Comparison of ENCODE assay signal across 29 mouse cellular contexts in genomic region chr12:15553681-15554007, GRCm38 (mm10).
A peak's percentile ranks its signal among the peaks of the same experiment; 100 is the strongest.
DNase-seq lines count a peak whose midpoint lies in the region; ATAC-seq and TF ChIP-seq lines count a peak whose summit lies in the region.
"Had no signal": no experiment of that assay in that cellular context is flagged by ENCODE, and none has a peak within 500 bp of the region (broad histone marks: within the 10 kb centered on the region; RNA-seq: fewer than 3 reads in every experiment).

No protein-coding gene starts in this region.

- no peaks in the 10 kb centered on the region for H3K4me1 ChIP-seq in hindbrain, embryonic 11.5 days (replicated peaks; ENCODE audit: control insufficient read depth, insufficient read depth, low read length)
- no peaks in the 10 kb centered on the region for H3K4me1 ChIP-seq in hindbrain, postnatal 0 days (ENCODE audit: insufficient read depth, low read length)
- no peaks in the 10 kb centered on the region for H3K4me1 ChIP-seq in midbrain, embryonic 13.5 days (replicated peaks)
- H3K4me1 ChIP-seq in midbrain, postnatal 0 days (ENCODE audit: insufficient read depth, low read length): no peaks in the 10 kb centered on the region
- H3K4me1 ChIP-seq in hindbrain, embryonic 13.5 days (replicated peaks): peaks cover 4% of the 10 kb centered on the region; the same call in 1 of the 2 replicates
- no peaks in the 10 kb centered on the region for H3K4me1 ChIP-seq in hindbrain, embryonic 16.5 days (ENCODE audit: control insufficient read depth, insufficient read depth, low read depth, low read length)
- H3K4me1 ChIP-seq: embryonic facial prominence, embryonic 10.5 days; heart, embryonic 12.5 days; heart, embryonic 15.5 days; intestine, embryonic 15.5 days had no signal

- H3K9me3 ChIP-seq in hindbrain, embryonic 11.5 days (ENCODE audit: control insufficient read depth, low read length): no peaks in the 10 kb centered on the region
- H3K9me3 ChIP-seq in hindbrain, postnatal 0 days (ENCODE audit: low read length): no peaks in the 10 kb centered on the region
- no peaks in the 10 kb centered on the region for H3K9me3 ChIP-seq in midbrain, embryonic 13.5 days
- no peaks in the 10 kb centered on the region for H3K9me3 ChIP-seq in midbrain, postnatal 0 days (ENCODE audit: low read length)
- no peaks in the 10 kb centered on the region for H3K9me3 ChIP-seq in hindbrain, embryonic 13.5 days
- H3K9me3 ChIP-seq in hindbrain, embryonic 16.5 days (ENCODE audit: control insufficient read depth, low read length): no peaks in the 10 kb centered on the region
- H3K9me3 ChIP-seq: embryonic facial prominence, embryonic 10.5 days; embryonic facial prominence, embryonic 13.5 days; heart, embryonic 12.5 days; heart, embryonic 15.5 days; intestine, embryonic 15.5 days had no signal

- no peaks in the 10 kb centered on the region for H3K36me3 ChIP-seq in hindbrain, embryonic 11.5 days (ENCODE audit: control insufficient read depth, insufficient read depth, low read length)
- no peaks in the 10 kb centered on the region for H3K36me3 ChIP-seq in hindbrain, postnatal 0 days (ENCODE audit: insufficient read depth, low read length)
- no peaks in the 10 kb centered on the region for H3K36me3 ChIP-seq in midbrain, embryonic 13.5 days
- H3K36me3 ChIP-seq in midbrain, postnatal 0 days (ENCODE audit: insufficient read depth, low read length): no peaks in the 10 kb centered on the region
- no peaks in the 10 kb centered on the region for H3K36me3 ChIP-seq in hindbrain, embryonic 13.5 days
- H3K36me3 ChIP-seq in hindbrain, embryonic 16.5 days (ENCODE audit: control insufficient read depth, insufficient read depth, low read length): no peaks in the 10 kb centered on the region
- H3K36me3 ChIP-seq: embryonic facial prominence, embryonic 10.5 days; embryonic facial prominence, embryonic 13.5 days; heart, embryonic 12.5 days; heart, embryonic 15.5 days; intestine, embryonic 15.5 days had no signal

- no peak for DNase-seq in hindbrain, embryonic 11.5 days (ENCODE audit: low spot score)
- DNase-seq in hindbrain, postnatal 0 days (ENCODE audit: low spot score): no peak
- no peak for DNase-seq in midbrain, postnatal 0 days (ENCODE audit: low spot score)
- DNase-seq in kidney, adult 8-10 months: no peak
- DNase-seq: adrenal gland, adult 2 months; adrenal gland, postnatal 14 days; B cell, adult 2 months; cerebellum, adult 11 months; cerebellum, adult 2 months; cerebellum, adult 9-11 months; cerebellum, postnatal 36 days; embryo, embryonic 11 days; forebrain, postnatal 0 days; gastrocnemius, adult 2 months; gastrocnemius, postnatal 14 days; heart, adult 11 months; heart, postnatal 10 days; heart, postnatal 36 days; kidney, adult 11 months had no signal

- H3K27me3 ChIP-seq in hindbrain, embryonic 11.5 days (ENCODE audit: control insufficient read depth, insufficient read depth, low read length): no peaks in the 10 kb centered on the region
- H3K27me3 ChIP-seq in hindbrain, postnatal 0 days (ENCODE audit: insufficient read depth, low read length): no peaks in the 10 kb centered on the region
- no peaks in the 10 kb centered on the region for H3K27me3 ChIP-seq in midbrain, embryonic 13.5 days
- H3K27me3 ChIP-seq in midbrain, postnatal 0 days (ENCODE audit: insufficient read depth, low read length): no peaks in the 10 kb centered on the region
- no peaks in the 10 kb centered on the region for H3K27me3 ChIP-seq in hindbrain, embryonic 13.5 days
- no peaks in the 10 kb centered on the region for H3K27me3 ChIP-seq in hindbrain, embryonic 16.5 days (replicated peaks; ENCODE audit: control insufficient read depth, insufficient read depth, low read length)
- H3K27me3 ChIP-seq: embryonic facial prominence, embryonic 13.5 days; heart, embryonic 12.5 days; heart, embryonic 15.5 days; intestine, embryonic 15.5 days had no signal

- 70% methylated on average over 4 of the region's 4 CpGs for WGBS in hindbrain, embryonic 11.5 days
- WGBS in hindbrain, postnatal 0 days: 47% methylated on average over 4 of the region's 4 CpGs
- WGBS in midbrain, embryonic 13.5 days: 61% methylated on average over 4 of the region's 4 CpGs
- 52% methylated on average over 4 of the region's 4 CpGs for WGBS in midbrain, postnatal 0 days
- WGBS in hindbrain, embryonic 13.5 days: 44% methylated on average over 4 of the region's 4 CpGs
- WGBS in hindbrain, embryonic 16.5 days: 59% methylated on average over 4 of the region's 4 CpGs

- no peak overlapping the region for H3K9ac ChIP-seq in hindbrain, embryonic 11.5 days (ENCODE audit: low read depth, low read length)
- H3K9ac ChIP-seq in hindbrain, postnatal 0 days (replicated peaks; ENCODE audit: low read length): no peak overlapping the region
- H3K9ac ChIP-seq in midbrain, embryonic 13.5 days (replicated peaks): no peak overlapping the region
- no peak overlapping the region for H3K9ac ChIP-seq in midbrain, postnatal 0 days (replicated peaks; ENCODE audit: low read length, poor library complexity, severe bottlenecking)
- no peak overlapping the region for H3K9ac ChIP-seq in hindbrain, embryonic 13.5 days
- no peak overlapping the region for H3K9ac ChIP-seq in hindbrain, embryonic 16.5 days (ENCODE audit: low read depth, low read length)
- H3K9ac ChIP-seq: embryonic facial prominence, embryonic 13.5 days; forebrain, postnatal 0 days; heart, embryonic 12.5 days; heart, embryonic 15.5 days; intestine, embryonic 15.5 days had no signal

- no peak overlapping the region for H3K27ac ChIP-seq in hindbrain, embryonic 11.5 days (ENCODE audit: low read depth, low read length)
- H3K27ac ChIP-seq in hindbrain, postnatal 0 days: no peak overlapping the region
- H3K27ac ChIP-seq in midbrain, embryonic 13.5 days: no peak overlapping the region
- no peak overlapping the region for H3K27ac ChIP-seq in midbrain, postnatal 0 days (ENCODE audit: low read depth, low read length)
- H3K27ac ChIP-seq in hindbrain, embryonic 13.5 days: no peak overlapping the region
- H3K27ac ChIP-seq in hindbrain, embryonic 16.5 days (ENCODE audit: low read depth, low read length): no peak overlapping the region
- H3K27ac ChIP-seq: embryonic facial prominence, embryonic 10.5 days; embryonic facial prominence, embryonic 13.5 days; gastrocnemius, adult 2 months; heart, embryonic 15.5 days; intestine, embryonic 15.5 days had no signal

- TF ChIP-seq CTCF in hindbrain, postnatal 0 days (IDR thresholded peaks at IDR 0.05; ENCODE audit: low read depth): no peak
- TF ChIP-seq CTCF in midbrain, postnatal 0 days (IDR thresholded peaks at IDR 0.05): no peak

- no peak overlapping the region for H3K4me2 ChIP-seq in hindbrain, embryonic 11.5 days (replicated peaks; ENCODE audit: low read depth, low read length)
- no peak overlapping the region for H3K4me2 ChIP-seq in hindbrain, postnatal 0 days (ENCODE audit: low read depth, low read length)
- H3K4me2 ChIP-seq in midbrain, embryonic 13.5 days (replicated peaks): no peak overlapping the region
- H3K4me2 ChIP-seq in midbrain, postnatal 0 days (ENCODE audit: low read depth, low read length, poor library complexity, severe bottlenecking): no peak overlapping the region
- no peak overlapping the region for H3K4me2 ChIP-seq in hindbrain, embryonic 13.5 days
- no peak overlapping the region for H3K4me2 ChIP-seq in hindbrain, embryonic 16.5 days (ENCODE audit: low read length)
- H3K4me2 ChIP-seq: embryonic facial prominence, embryonic 13.5 days; heart, embryonic 12.5 days; heart, embryonic 15.5 days; intestine, embryonic 15.5 days had no signal

- 0 out of 2 replicates have a peak, but pooled peaks have one; percentile 33 for ATAC-seq in hindbrain, embryonic 11.5 days (ENCODE audit: low FRiP score)
- ATAC-seq in hindbrain, postnatal 0 days: no peak
- peak; percentile 37 for ATAC-seq in midbrain, embryonic 13.5 days
- no peak for ATAC-seq in midbrain, postnatal 0 days (ENCODE audit: low FRiP score)
- peak; percentile 77 for ATAC-seq in hindbrain, embryonic 13.5 days (ENCODE audit: low FRiP score)
- 0 out of 2 replicates have a peak, but pooled peaks have one; percentile 52 for ATAC-seq in hindbrain, embryonic 16.5 days
- ATAC-seq: forebrain, embryonic 14.5 days; forebrain, postnatal 0 days had no signal

- H3K4me3 ChIP-seq in hindbrain, embryonic 11.5 days (ENCODE audit: low read depth, low read length): no peak overlapping the region
- H3K4me3 ChIP-seq in hindbrain, postnatal 0 days (ENCODE audit: low read length): no peak overlapping the region
- H3K4me3 ChIP-seq in midbrain, embryonic 13.5 days (replicated peaks): no peak overlapping the region
- no peak overlapping the region for H3K4me3 ChIP-seq in midbrain, postnatal 0 days (ENCODE audit: low read depth, low read length)
- no peak overlapping the region for H3K4me3 ChIP-seq in hindbrain, embryonic 13.5 days
- H3K4me3 ChIP-seq in hindbrain, embryonic 16.5 days (ENCODE audit: low read length): no peak overlapping the region
- H3K4me3 ChIP-seq: embryonic facial prominence, embryonic 10.5 days; embryonic facial prominence, embryonic 13.5 days; erythroblast, embryonic 14.5 days; gastrocnemius, adult 2 months; heart, embryonic 12.5 days; heart, embryonic 15.5 days; intestine, embryonic 15.5 days had no signal

Comparison
In these comparisons a context has a peak if more than half of its experiments do, and no peak if none do; other contexts are left out.
1. ATAC-seq: peak in hindbrain, embryonic 11.5 days (single experiment), midbrain, embryonic 13.5 days (single experiment), hindbrain, embryonic 13.5 days (single experiment) and hindbrain, embryonic 16.5 days (single experiment); none in hindbrain, postnatal 0 days (single experiment) and midbrain, postnatal 0 days (single experiment).